Comparison of ENCODE assay signal across 8 mouse cellular contexts in the genomic region with DNA sequence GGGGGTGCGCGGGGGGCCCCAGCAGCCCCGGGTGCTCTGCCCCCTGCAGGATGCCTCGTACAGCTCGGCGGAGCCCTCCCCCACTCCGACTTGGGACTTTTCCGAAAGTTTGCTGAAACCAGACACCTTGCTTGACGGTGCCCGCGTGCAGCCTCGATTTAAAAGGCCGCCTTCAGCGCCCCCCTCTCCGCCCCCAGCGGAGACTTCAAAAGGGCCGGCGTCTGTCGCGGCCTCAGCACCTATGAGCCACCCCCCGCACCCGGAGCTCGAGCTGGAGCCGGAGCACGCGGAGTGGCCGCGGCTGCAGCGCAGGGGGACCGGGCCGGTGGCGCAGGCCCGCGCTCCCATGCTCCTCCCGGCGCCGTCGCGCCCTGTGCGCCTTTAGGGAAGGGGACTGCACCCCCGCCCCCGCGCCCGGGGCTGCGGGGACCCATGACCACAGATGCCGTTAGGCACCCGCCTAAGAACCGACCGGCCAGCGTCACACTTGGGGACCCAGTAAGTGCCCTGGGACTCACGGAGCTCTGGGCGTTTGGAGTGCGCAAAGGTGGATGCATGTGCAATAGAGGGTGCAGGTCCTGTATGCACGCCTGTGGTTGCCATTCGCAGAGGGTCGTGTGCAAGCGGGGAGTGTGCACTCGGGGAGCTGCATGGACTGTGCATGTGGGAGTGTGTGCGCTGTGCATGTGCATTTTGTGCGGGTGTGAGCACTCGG. TPM values are rescaled to one million over a fixed set of nuclear protein-coding genes. Genes with fewer than 3 reads are reported as not detected.
DNase-seq lines count a peak whose midpoint lies in the region; ATAC-seq and TF ChIP-seq lines count a peak whose summit lies in the region.

A gene (plus strand): TSS at position 98 of the 715 bp plus-strand sequence.

- peak within 1 kb of the TSS; percentile 69 for H3K4me3 ChIP-seq in kidney, embryonic 14.5 days (ENCODE audit: low read length)
- peak within 1 kb of the TSS; percentile 13 to 34 for H3K4me3 ChIP-seq in liver, embryonic 14.5 days (ENCODE audit: insufficient read depth in 1 of 2, low read depth in 2 of 2, low read length in 2 of 2)
- peak within 1 kb of the TSS; percentile 83 for H3K4me3 ChIP-seq in stomach, embryonic 15.5 days (replicated peaks)

- H3K9me3 ChIP-seq in kidney, embryonic 14.5 days (ENCODE audit: control insufficient read depth, low read length), result no peaks in the 10 kb centered on the region
- no peaks in the 10 kb centered on the region for H3K9me3 ChIP-seq in liver, embryonic 14.5 days (ENCODE audit: control insufficient read depth, low read length)
- no peaks in the 10 kb centered on the region for H3K9me3 ChIP-seq in stomach, embryonic 15.5 days

- under 1% methylated on average over 48 of the region's 61 CpGs for WGBS in kidney, embryonic 14.5 days
- 1% methylated on average over 48 of the region's 61 CpGs for WGBS in liver, embryonic 14.5 days (ENCODE audit: insufficient replicate concordance)
- WGBS in stomach, embryonic 15.5 days, result under 1% methylated on average over 61 of the region's 61 CpGs

- TF ChIP-seq EP300 in liver, embryonic 14.5 days (IDR thresholded peaks at IDR 0.05; ENCODE audit: low read depth), result no peak

- peak; percentile 53 for ATAC-seq in kidney, embryonic 14.5 days (ENCODE audit: low FRiP score, low TSS enrichment)
- ATAC-seq in granulocyte monocyte progenitor cell, adult 5-6 weeks (replicated peaks; ENCODE audit: poor library complexity, severe bottlenecking), result 0 out of 2 replicates have a peak, but pooled peaks have one; percentile 5
- 0 out of 2 replicates have a peak, but pooled peaks have one; percentile 17 for ATAC-seq in liver, embryonic 14.5 days (ENCODE audit: insufficient read depth)
- ATAC-seq in stomach, embryonic 15.5 days (ENCODE audit: insufficient read depth, low FRiP score, low read depth), result peak; percentile 29

- no peak within 1 kb of the TSS for H3K27ac ChIP-seq in kidney, embryonic 14.5 days (ENCODE audit: low read depth, low read length)
- H3K27ac ChIP-seq in liver, embryonic 14.5 days, result no peak within 1 kb of the TSS
- H3K27ac ChIP-seq in stomach, embryonic 15.5 days, result 0 out of 2 replicates have a peak within 1 kb of the TSS, but pooled peaks have one; percentile 36

- peaks cover 25% of the 10 kb centered on the region for H3K27me3 ChIP-seq in kidney, embryonic 14.5 days (ENCODE audit: control insufficient read depth, insufficient read depth, low read length)
- H3K27me3 ChIP-seq in liver, embryonic 14.5 days (ENCODE audit: control insufficient read depth, insufficient read depth, low read length), result peaks cover 32% of the 10 kb centered on the region
- no peaks in the 10 kb centered on the region; the same call in 1 of the 2 replicates for H3K27me3 ChIP-seq in stomach, embryonic 15.5 days (replicated peaks)

- H3K4me1 ChIP-seq in kidney, embryonic 14.5 days (ENCODE audit: control insufficient read depth, insufficient read depth, low read length), result peaks cover 17% of the 10 kb centered on the region; the same call in 1 of the 2 replicates
- 0 out of 4 replicates have a peak, but pooled peaks cover 0 to 2% of the 10 kb centered on the region in 2 experiments for H3K4me1 ChIP-seq in liver, embryonic 14.5 days (replicated peaks; ENCODE audit: control insufficient read depth in 2 of 2, insufficient read depth in 2 of 2, low read length in 1 of 2)
- H3K4me1 ChIP-seq in stomach, embryonic 15.5 days, result peaks cover 28% of the 10 kb centered on the region

- peak within 1 kb of the TSS; percentile 60 for H3K9ac ChIP-seq in kidney, embryonic 14.5 days (ENCODE audit: low read depth, low read length)
- H3K9ac ChIP-seq in liver, embryonic 14.5 days (replicated peaks), result no peak within 1 kb of the TSS
- H3K9ac ChIP-seq in stomach, embryonic 15.5 days, result peak within 1 kb of the TSS; percentile 30; the same call in 1 of the 2 replicates

- no peak for DNase-seq in kidney, adult 8-10 months
- peak; percentile 57 for DNase-seq in adrenal gland, postnatal 14 days
- no peak for DNase-seq in liver, embryonic 14.5 days (ENCODE audit: low read depth in 3 of 3, low spot score in 3 of 3)
- no peak for DNase-seq in layer of hippocampus, adult 9-10 months (ENCODE audit: low spot score)
- no peak for DNase-seq in right cerebral cortex, postnatal 36 days (ENCODE audit: low spot score in 2 of 2)

- H3K36me3 ChIP-seq in kidney, embryonic 14.5 days (ENCODE audit: control insufficient read depth, insufficient read depth, low read length), result no peaks in the 10 kb centered on the region
- no peaks in the 10 kb centered on the region for H3K36me3 ChIP-seq in liver, embryonic 14.5 days (replicated peaks; ENCODE audit: control insufficient read depth, insufficient read depth, low read depth)
- no peaks in the 10 kb centered on the region for H3K36me3 ChIP-seq in stomach, embryonic 15.5 days

- TF ChIP-seq CTCF in liver, embryonic 14.5 days (IDR thresholded peaks at IDR 0.05; ENCODE audit: low read depth), result 0 out of 2 replicates have a peak, but pooled peaks have one; percentile 6

- H3K4me2 ChIP-seq in kidney, embryonic 14.5 days (replicated peaks; ENCODE audit: low read depth, low read length), result peak within 1 kb of the TSS; percentile 99
- peak within 1 kb of the TSS; percentile 58 for H3K4me2 ChIP-seq in liver, embryonic 14.5 days (ENCODE audit: low read depth)
- peak within 1 kb of the TSS; percentile 96 for H3K4me2 ChIP-seq in stomach, embryonic 15.5 days

RNA-seq across cellular contexts. Expression of the gene that starts here (rescaled TPM):
- polyA plus RNA-seq in kidney, embryonic 14.5 days (2014; fragmentation: Nextera tagmentation; extraction: Ambion mirVana), result 8.8 and 10.6 TPM in 2 replicates
- 8.1 and 9.2 TPM in 2 replicates for total RNA-seq in adrenal gland, postnatal 14 days (2021)
- total RNA-seq in granulocyte monocyte progenitor cell, adult 5-6 weeks (2014; fragmentation: Nextera tagmentation), result 0.32 TPM in 2 replicates
- 0.10 and 0.60 TPM in 2 replicates for total RNA-seq in granulocyte monocyte progenitor cell, adult 5-6 weeks (2017)
- 3.8 and 4.2 TPM in 2 replicates for polyA plus RNA-seq in liver, embryonic 14.5 days (2012; rRNA removed)
- polyA plus RNA-seq in liver, embryonic 14.5 days (2014; fragmentation: Nextera tagmentation; extraction: Ambion mirVana), result 0.75 and 1.2 TPM in 2 replicates
- polyA plus RNA-seq in stomach, embryonic 15.5 days (2015; fragmentation: Nextera tagmentation; extraction: Ambion mirVana), result 17.4 and 18.6 TPM in 2 replicates

Comparison
In these comparisons a context has a peak if more than half of its experiments do, and no peak if none do; other contexts are left out.
1. Peak in ATAC-seq in granulocyte monocyte progenitor cell, adult 5-6 weeks; RNA of the gene not detected or under 1 TPM.
2. H3K4me3 ChIP-seq: peak in every context shown above with its lines; median percentile 83 in stomach, embryonic 15.5 days; 69 in kidney, embryonic 14.5 days; 24 in liver, embryonic 14.5 days.